Mouse (Mus musculus) T-helper 1 cell (primary cell): ENCODE data around the gene Tas2r138.
"Not testable (repeated sequence)": the region's sequence is repeated elsewhere in the genome, so short reads cannot be mapped to it uniquely, and the experiment has no call there.

Experiments used
- in situ Hi-C: fragments of 300-600 bp; cut with MboI, MseI; formaldehyde crosslinking; loops from one replicate; pipeline ENCODE4 v1.15.1; 2025; ENCODE audit warnings: high pct_unique_total_duplicates

The Tas2r138 gene

DNA sequence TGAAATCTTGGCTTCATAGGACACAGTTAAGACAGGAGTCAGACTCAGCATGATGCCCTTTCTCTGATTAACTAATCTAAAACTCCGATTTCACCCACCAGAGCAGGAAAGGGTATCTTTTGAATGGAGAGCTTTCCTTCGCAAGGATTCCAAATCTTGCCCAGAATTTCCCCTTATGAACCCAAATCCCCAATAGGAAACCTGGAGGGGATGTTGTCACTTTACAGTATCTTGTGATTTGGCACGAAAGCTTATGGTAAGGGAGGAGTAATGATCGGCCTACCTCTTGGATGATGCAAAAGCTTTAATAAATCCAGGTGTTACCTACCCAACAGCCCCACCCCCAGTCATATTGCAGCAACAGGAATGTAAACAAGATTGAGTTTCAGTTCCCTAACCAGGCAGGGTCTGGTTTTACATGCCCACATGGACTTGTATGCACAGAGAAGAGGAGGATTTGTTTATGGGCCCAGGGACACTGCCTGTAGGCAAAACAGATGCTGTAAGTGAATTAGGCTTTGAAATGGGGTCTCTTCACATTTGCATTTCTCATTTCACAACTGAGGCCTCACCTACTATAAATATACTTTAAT is at the start of gene Tas2r138:
TSS of gene Tas2r138 (minus strand) at position 51 of the 593 bp plus-strand sequence.
- in situ Hi-C loops: no loop called here

DNA sequence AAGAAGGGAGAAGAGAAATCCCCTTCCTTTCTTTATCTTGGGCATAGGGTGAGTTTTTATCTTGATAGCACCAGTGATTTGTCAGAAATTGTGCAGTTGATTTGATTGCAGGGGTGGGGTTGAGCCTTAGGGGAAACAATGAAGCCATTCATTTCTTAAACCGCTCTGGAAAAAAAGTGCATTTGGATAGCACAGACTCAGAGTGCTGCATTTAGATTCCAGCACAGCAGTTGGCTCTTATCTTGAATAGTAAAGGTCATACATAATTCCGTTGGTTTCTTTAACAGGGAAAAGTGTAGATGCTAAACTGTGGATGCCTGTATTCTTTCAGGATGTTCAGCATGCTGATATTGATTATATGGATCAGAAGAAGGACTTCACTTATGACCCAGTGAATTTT is 47.8 kb upstream of the Tas2r138 start:
- in situ Hi-C loops: no loop called here

DNA sequence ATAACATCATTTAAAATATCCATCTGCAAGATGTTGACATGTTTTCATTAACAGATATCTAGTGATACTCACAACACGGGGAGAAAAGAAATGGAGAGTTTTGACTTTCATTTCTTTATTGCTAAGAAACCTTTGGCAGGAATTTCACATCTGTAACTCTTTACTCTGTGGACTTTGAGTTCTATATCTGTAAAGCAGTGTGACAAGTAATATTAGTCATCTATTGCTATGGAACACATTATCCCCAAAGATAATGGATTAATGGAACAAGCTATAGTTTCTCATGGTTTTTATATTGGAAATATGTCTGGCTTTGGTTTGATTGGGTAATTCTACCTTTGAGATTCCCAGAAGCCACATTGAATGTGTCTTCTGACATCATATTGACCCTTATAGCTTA is 37.8 kb upstream of the Tas2r138 start:
- in situ Hi-C loops: no loop called here

GRCm38 (mm10) chr6:40645701-40646100 is 32.6 kb upstream of the Tas2r138 start:
- in situ Hi-C loops: no loop called here

DNA sequence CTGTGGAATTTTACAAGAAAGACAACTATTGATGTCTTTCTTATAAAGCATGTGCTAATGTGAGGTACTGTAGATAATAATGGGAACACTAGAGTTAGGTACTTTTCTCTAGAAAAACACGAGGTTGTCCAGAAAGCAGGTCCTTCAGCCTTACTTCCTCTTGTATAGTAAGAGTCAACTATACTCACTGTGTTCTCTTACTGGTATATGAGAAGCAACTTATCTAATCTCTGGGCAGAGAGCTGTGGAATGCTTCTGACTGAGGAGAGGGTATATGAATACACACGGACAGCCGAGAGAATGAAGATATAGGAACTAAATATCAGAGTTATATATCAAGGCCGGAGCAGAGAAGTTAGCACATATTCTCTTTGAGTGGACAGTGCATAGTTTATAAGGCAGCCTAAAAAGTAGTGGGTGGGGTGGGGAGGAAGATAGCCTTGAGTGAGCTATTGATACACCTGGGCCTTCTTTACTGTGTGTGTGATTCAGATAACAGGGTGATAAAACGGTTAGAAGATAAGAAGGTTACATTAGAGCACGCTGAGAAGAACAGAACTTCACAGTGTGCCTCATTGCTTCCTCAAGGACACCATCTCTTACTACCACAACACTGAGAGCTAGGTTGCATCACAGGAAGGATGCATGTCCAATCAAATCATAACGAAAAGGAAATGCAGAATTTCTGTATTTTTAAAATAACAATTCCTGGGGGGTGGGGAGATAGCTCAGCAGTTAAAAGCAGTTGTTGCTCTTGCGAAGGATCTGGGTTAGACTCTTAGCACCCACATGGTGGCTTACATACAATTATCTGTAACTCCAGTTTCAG is 27.8 kb upstream of the Tas2r138 start:
- in situ Hi-C loops: no loop called here

- in situ Hi-C loops: no loop called here
These were observed 24.6 kb upstream of the Tas2r138 start for GRCm38 (mm10) chr6:40637755-40638154.

GRCm38 (mm10) chr6:40635559-40635958 is 22.4 kb upstream of the Tas2r138 start:
- in situ Hi-C loops: no loop called here

- in situ Hi-C loops: no loop called here
These were observed 21.5 kb upstream of the Tas2r138 start for GRCm38 (mm10) chr6:40634640-40635071.

DNA sequence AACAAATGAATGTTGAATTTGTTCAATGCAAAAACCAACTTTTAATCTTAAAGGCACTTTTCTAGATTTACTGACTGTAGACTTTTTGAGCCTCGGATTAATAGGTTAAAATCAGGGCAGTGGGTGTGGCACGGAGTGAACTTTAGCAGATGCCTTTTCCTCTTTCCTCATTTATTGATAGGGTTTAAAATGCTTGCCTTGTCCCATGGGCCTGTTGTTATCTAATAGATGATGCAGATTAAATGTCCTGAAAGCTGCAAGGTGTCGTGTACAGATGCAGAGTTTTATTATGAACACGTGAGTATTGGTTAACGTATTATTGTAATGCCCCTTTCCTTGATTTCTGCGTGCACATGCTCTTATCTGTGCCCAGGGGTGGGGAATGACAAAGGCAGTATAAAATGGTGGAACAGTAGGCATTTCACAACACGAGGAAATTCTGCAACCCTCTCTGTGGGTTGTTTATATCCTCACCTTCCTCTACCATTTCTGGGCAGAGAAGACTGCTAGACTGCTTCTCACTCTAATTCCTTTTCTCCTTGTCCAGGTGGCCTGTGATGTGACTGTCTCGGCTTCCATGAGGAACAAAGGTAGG is 15.4 kb upstream of the Tas2r138 start, which contains the start of gene Mgam:
TSS of gene Mgam (plus strand) at position 426 of the 595 bp plus-strand sequence.
- in situ Hi-C loops: no loop called here

- in situ Hi-C loops: no loop called here
These were observed 13.0 kb upstream of the Tas2r138 start for GRCm38 (mm10) chr6:40626111-40626510.

DNA sequence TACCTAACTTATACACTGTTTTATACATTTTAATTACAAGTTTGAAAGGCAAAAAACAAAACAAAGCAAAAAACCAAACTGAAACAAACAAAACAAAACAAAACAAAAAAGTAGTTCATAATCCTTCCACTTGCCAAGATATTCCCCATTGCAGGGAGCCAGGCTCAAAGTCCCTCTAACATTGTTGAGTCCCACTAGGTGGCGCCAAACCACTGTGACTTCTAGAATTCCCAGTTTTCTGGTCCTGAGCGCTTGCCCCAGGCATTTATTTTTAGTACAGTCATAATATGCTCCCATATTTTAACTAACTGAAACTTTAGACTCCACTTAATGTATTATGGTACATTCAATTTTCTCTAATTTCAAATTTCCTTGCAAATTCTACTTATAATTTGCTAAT is 4.9 kb upstream of the Tas2r138 start:
- in situ Hi-C loops: no loop called here

DNA sequence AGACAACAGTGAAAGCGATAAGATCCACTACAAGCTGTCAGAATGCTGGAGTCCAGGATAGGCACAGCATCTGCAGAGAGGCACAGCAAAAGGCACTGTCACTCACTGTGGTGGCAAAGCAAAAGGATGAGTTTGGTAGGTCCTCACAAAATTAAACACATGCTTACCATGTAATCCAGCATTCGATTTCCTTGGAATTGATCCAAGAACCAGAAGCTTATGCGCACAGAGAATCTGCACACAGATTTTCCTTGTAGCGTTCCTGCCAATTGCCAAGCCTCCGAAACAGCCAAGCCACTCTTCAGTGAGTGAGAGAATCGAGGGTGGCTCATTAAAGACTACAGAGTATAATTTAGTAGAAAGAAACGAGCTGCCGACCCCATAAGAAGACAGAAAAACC is 2.9 kb downstream of the Tas2r138 start:
- in situ Hi-C loops: no loop called here

- in situ Hi-C loops: no loop called here
These were observed 5.7 kb downstream of the Tas2r138 start for GRCm38 (mm10) chr6:40607431-40607830.

- in situ Hi-C loops: not testable (repeated sequence)
These were observed 14.6 kb downstream of the Tas2r138 start for GRCm38 (mm10) chr6:40598546-40598945.

DNA sequence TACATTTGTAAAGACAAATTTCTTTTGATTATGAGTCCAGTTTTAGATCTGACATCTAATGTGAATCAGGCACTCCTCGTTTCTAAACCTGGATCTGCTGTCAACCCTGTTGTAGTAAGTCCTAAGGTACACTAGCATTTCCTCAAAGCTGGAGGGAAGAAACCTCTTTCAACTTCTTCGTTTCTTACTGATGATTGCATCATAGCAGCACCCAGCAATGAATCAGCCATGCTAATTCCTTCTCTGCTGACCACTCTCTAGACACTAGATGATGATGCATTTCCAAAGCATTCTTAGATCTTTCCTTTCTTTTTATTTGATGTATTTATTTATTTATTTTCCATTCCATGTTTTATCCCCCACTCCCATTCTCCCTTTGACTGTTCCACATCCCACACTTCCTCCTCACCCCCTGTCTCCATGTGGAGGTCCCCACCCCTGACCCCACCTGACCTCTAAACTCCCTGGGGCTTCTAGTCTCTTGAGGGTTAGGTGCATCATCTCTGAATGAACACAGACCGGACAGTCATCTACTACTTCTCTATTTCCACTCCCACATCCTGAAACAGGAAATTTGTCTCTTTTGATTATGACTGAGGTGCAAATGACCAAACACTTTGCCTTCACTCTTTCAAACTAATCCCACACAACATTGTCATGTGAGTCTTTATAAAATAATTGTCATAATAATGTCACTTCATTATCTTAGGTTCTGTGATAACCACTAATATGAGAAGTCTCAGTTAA is 18.1 kb downstream of the Tas2r138 start:
- in situ Hi-C loops: no loop called here

DNA sequence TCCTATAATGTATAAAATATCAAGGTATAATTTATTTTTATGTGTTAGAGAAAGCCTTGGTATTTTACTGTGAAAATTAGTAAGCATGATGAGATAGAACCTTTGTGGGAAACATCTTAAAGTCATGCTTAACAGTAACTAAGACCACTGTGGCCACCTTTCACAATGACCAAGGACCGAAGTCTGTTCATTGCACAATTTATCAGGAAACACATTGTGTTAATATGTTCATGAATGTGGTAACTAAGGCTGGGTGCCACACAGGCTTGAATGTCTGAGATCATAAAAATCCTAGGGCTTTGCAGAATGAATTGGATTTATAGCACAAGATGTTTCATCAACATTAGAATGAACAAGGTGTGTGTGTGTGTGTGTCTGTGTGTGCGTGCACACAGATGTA is 24.8 kb downstream of the Tas2r138 start:
- in situ Hi-C loops: no loop called here

GRCm38 (mm10) chr6:40585645-40586044 is 27.5 kb downstream of the Tas2r138 start, which contains the start of gene Clec5a:
Clec5a (minus strand) TSS chr6:40585821.
- in situ Hi-C loops: no loop called here

DNA sequence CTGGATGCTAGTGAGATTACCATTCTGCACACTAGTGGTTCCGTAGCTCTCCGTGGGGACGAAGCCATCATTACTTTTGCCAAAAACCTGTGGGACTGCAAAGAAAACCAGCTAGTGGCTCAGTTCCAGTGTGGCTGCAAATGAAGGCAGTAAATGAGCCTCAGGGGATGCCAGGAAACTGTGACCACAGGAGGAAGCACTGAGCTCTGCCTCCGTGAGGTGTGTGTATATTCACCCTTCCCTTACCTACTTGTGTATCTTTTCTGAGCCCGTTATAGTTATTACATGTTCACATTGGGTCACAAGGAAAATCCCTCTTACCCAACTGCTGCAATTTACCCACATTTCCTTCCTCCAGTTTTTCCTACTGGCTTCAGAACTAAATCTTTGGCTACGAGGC is 28.8 kb downstream of the Tas2r138 start:
- in situ Hi-C loops: no loop called here

DNA sequence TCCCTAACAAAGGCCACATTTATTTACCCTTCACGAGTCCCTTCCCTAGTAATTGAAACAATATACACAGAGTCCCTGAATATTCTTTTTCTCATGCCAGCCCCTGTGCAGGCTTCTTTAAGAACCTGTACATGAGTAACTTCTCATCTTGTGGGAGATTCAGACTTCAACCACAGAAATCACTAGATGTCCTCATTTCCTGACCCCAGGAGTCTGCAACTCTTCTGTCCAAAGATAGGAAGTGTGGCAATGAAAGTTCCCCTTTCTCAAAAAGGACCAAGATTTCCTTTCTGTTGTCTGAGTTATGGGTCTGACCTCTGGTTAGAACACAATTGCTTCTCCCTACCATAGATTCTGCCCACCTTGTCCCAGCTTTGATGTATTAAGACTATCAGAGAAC is 36.8 kb downstream of the Tas2r138 start:
- in situ Hi-C loops: no loop called here

DNA sequence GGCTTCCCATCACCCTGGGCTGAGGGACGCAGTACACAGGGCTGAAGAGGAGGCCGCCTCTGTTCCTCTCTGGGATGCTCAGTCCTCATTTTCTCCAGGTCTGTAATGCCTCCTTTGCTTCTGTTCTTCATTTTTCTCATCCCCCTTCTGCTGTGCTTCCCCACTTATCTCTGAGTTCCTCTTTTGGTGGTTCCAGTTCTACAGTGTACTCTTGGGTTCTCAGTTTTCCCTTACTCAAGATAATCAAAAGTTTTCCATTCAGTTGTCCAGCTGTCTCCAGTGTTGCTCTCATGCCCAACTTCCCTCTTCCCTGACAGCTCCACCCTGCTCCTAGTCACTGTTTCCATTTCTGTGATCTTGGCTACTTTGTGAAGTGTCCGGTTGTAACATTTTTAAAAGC is 39.5 kb downstream of the Tas2r138 start:
- in situ Hi-C loops: no loop called here

DNA sequence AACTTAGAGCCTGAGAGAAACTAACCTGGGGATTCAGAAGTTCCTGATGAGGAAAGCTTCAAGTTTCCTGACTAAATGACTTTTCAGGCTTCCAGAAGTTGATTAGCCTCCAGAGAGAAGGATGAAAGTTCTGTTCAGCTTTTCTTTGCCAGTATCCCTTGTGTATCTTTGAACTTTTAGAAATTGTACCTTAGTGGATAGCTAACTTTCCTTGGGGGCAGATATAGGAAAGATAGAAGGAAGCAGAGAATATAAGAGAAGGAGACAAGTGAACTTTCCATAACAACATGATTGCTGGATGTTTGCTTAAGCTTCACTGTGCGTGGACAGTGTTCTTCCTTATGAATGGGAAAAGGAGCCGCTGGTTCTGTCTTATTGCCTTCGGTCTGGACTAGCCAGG is 43.9 kb downstream of the Tas2r138 start, which contains the start of gene Olfr460:
TSS of gene Olfr460 (plus strand) at position 301 of the 400 bp plus-strand sequence.
- in situ Hi-C loops: no loop called here
